Mouse (Mus musculus): Measurements from ENCODE around the gene Vmp1. TPM values are rescaled to one million over a fixed set of nuclear protein-coding genes. Genes with fewer than 3 reads are reported as not detected.

Gene Vmp1
- polyA plus RNA-seq, 1 experiment from 2014 or later: 95.0 TPM

DNA sequence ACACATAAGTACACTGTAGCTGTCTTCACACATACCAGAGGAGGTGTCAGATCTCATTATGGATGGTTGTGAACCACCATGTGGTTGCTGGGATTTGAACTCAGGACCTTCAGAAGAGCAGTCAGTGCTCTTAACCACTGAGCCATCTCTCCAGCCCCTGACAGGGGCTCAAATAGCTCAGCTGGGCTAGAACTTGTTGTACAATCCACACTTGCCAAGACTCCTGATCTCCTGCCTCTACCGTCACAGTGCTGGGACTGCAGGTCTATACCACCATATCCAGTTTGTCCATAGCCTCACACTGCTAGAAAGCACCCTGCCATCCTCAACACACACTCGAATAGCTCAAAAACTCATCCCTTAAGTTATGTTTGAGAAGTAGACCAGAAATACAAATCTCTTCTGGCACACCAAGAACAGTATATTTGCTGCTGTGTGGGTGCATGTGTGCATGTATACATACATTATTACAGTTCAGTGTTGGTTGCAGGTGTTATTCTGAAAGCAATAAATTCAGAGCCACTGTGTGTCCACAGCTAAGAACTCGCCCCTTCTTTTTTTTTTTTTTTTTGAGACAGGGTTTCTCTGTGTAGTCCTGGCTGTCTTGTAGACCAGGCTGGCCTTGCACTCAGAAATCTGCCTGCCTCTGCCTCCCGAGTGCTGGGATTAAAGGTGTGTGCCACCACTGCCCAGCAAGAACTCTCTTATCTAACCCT is 94.9 kb downstream of the Vmp1 start:
- Histone ChIP-seq H3K9ac (ENCODE audit: low read length) (no peak overlapping the region), H3K4me3 (ENCODE audit: low read length) (no peak overlapping the region), H3K27ac (ENCODE audit: low read length) (no peak overlapping the region), H3K27me3 (ENCODE audit: control insufficient read depth, insufficient read depth, low read length) (no peaks in the 10 kb centered on the region), H3K9me3 (replicated peaks; ENCODE audit: control insufficient read depth, low read length) (no peaks in the 10 kb centered on the region), H3K4me1 (ENCODE audit: control insufficient read depth, insufficient read depth, low read length) (peaks cover 25% of the 10 kb centered on the region), H3K4me2 (ENCODE audit: low read depth, low read length) (no peak overlapping the region), H3K36me3 (ENCODE audit: control insufficient read depth, insufficient read depth) (no peaks in the 10 kb centered on the region)
- no peak for ATAC-seq (replicated peaks; ENCODE audit: extremely low read depth, insufficient read depth, low FRiP score)
- WGBS: 90% methylated on average over 4 of the region's 4 CpGs

DNA sequence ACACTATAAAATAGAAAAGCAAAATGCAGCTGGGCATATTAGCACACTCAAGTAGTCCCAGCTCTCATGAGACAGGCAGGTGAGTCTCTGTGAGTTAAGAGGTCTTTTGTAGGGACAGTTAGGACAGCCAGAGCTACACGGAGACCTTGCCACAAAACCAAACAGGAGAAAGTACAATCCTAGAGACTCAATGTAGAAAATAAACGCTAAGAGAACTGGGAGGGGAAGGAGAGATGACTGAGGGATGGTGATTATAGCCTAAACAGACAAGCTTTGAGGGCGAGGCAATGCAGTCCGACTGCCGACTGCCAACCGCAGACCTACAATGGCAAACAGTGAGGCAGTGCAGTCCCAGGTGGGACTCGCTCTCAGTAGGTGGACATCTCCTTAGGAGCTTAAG is 95.8 kb downstream of the Vmp1 start:
- H3K9ac ChIP-seq (ENCODE audit: low read length): peak overlapping the region; percentile 78
- peaks cover 19% of the 10 kb centered on the region for H3K4me1 ChIP-seq (ENCODE audit: control insufficient read depth, insufficient read depth, low read length)
- H3K4me3 ChIP-seq (ENCODE audit: low read length): peak overlapping the region; percentile 85
- no peaks in the 10 kb centered on the region for H3K9me3 ChIP-seq (replicated peaks; ENCODE audit: control insufficient read depth, low read length)
- no peaks in the 10 kb centered on the region for H3K27me3 ChIP-seq (ENCODE audit: control insufficient read depth, insufficient read depth, low read length)
- H3K4me2 ChIP-seq (ENCODE audit: low read depth, low read length): peak overlapping the region; percentile 88
- H3K36me3 ChIP-seq (ENCODE audit: control insufficient read depth, insufficient read depth): peaks cover under 1% of the 10 kb centered on the region; the same call in 1 of the 2 replicates
- ATAC-seq (replicated peaks; ENCODE audit: extremely low read depth, insufficient read depth, low FRiP score): no peak
- peak overlapping the region; percentile 95 for H3K27ac ChIP-seq (ENCODE audit: low read length)
- WGBS: 25% methylated on average over 7 of the region's 7 CpGs

DNA sequence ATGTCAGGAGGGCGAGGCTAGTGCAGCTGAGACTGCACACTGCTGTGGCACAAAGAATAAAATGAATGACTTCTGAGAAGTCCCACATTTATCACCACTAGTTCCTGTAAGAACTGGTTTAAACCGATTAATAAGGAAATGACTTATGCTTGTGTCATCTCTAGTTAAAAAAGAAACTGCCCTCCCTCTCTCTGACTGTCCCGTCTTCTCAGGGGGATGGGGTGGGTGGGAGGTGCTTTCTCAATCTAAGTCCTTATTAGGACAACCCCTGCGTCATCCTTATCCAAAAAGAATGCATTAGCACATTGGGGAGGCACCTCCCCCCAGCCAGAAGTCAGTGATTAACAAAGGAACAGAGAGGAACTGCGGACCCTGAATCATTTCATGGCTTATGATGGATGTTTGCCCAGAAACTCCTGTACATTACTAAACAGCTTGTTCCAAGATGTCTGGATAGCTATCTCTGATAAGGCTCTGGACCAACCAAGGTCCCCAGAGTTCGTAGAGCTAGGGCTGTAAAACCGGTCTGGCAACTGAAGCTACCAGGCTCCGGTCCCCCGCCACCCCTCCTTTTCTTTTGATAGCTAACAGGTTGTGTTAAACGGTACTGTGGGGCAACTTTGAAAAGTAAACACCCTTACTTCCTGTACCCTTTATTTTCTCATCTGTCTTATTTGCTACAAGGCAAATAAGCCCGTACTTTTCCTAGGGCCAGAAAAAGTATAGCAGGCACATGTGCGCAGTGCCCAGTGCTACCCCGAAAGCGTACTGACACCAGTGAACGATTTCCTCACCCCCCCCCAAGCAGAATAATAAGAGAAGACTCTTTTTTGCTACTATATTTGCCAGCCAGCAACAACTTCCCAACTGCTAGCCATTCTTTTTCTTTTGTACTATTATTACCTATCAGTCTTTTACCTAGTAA is 96.5 kb downstream of the Vmp1 start:
- Histone ChIP-seq H3K4me1 (ENCODE audit: control insufficient read depth, insufficient read depth, low read length) (peaks cover 14% of the 10 kb centered on the region), H3K27me3 (ENCODE audit: control insufficient read depth, insufficient read depth, low read length) (no peaks in the 10 kb centered on the region), H3K9me3 (replicated peaks; ENCODE audit: control insufficient read depth, low read length) (no peaks in the 10 kb centered on the region), H3K27ac (ENCODE audit: low read length) (peak overlapping the region; percentile 95), H3K36me3 (ENCODE audit: control insufficient read depth, insufficient read depth) (peaks cover 2% of the 10 kb centered on the region; the same call in 1 of the 2 replicates), H3K4me3 (ENCODE audit: low read length) (peak overlapping the region; percentile 85), H3K4me2 (ENCODE audit: low read depth, low read length) (peak overlapping the region; percentile 88), H3K9ac (ENCODE audit: low read length) (peak overlapping the region; percentile 78)
- ATAC-seq (replicated peaks; ENCODE audit: extremely low read depth, insufficient read depth, low FRiP score): peak; percentile 93
- WGBS: 3% methylated on average over 15 of the region's 15 CpGs

DNA sequence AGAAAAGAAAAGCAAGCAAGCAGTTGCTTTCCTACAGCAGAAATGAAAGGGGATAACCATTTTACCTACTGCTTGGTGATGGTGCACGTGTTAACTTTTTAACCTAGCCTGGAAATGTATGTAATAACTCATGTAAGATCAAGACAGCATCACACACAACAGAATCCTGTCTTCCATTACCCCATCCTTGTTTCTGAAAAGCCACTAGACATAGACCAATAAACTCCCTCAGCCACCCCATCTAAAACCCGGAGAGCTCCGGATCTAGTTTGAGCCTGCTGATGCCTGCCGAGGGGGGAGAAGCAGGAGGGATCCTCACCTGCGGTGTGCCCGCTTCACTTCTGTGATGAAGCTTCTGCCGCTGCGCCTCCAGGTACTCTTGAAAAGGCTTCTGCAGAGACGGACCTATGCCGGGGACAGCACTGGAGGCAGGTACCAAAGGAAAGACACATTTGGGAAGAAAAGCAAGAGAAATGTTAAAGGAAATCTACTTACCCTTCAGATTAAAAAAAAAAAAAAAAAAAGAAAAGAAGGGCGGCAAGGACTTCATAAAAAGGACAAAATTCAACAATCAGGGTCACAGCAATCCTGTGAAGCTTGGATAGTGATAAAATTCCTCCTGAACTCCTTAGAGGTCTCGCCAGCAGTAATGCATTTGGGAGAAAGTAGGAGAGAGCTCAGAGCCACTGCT is 97.3 kb downstream of the Vmp1 start:
- ATAC-seq (replicated peaks; ENCODE audit: extremely low read depth, insufficient read depth, low FRiP score): no peak

DNA sequence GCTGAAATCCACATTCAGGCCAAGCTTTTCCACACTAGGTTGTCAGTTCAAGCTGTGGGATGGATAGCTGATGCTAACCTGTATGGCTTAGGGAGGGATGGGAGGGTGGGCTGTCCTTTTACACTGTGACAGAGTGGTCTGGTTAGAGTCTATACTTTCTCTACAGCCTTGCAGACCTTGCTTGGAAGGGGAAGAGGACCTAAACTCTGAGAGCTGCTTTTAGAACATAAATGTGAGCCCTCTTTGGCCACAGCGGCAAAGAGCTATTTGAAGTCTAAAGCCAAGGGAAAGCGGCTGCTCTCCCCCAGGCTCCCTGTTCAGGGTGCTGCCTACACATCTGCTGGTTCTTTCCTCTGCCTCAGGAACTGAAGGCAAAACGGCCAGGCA is 98.0 kb downstream of the Vmp1 start:
- peak overlapping the region; percentile 85 for H3K4me3 ChIP-seq (ENCODE audit: low read length)
- no peaks in the 10 kb centered on the region for H3K9me3 ChIP-seq (replicated peaks; ENCODE audit: control insufficient read depth, low read length)
- H3K9ac ChIP-seq (ENCODE audit: low read length): peak overlapping the region; percentile 78
- H3K4me1 ChIP-seq (ENCODE audit: control insufficient read depth, insufficient read depth, low read length): peaks cover 22% of the 10 kb centered on the region
- H3K36me3 ChIP-seq (ENCODE audit: control insufficient read depth, insufficient read depth): peaks cover 2% of the 10 kb centered on the region; the same call in 1 of the 2 replicates
- H3K4me2 ChIP-seq (ENCODE audit: low read depth, low read length): peak overlapping the region; percentile 88
- no peaks in the 10 kb centered on the region for H3K27me3 ChIP-seq (ENCODE audit: control insufficient read depth, insufficient read depth, low read length)
- H3K27ac ChIP-seq (ENCODE audit: low read length): peak overlapping the region; percentile 84
- ATAC-seq (replicated peaks; ENCODE audit: extremely low read depth, insufficient read depth, low FRiP score): no peak
- 5% methylated on average over 3 of the region's 3 CpGs for WGBS

More for the DNA sequence above, 97.3 kb downstream of the Vmp1 start:
- Histone ChIP-seq H3K4me1 (ENCODE audit: control insufficient read depth, insufficient read depth, low read length) (peaks cover 19% of the 10 kb centered on the region), H3K27ac (ENCODE audit: low read length) (peak overlapping the region; percentile 95), H3K4me3 (ENCODE audit: low read length) (peak overlapping the region; percentile 85), H3K4me2 (ENCODE audit: low read depth, low read length) (peak overlapping the region; percentile 88), H3K36me3 (ENCODE audit: control insufficient read depth, insufficient read depth) (peaks cover 2% of the 10 kb centered on the region; the same call in 1 of the 2 replicates), H3K27me3 (ENCODE audit: control insufficient read depth, insufficient read depth, low read length) (no peaks in the 10 kb centered on the region), H3K9ac (ENCODE audit: low read length) (peak overlapping the region; percentile 78), H3K9me3 (replicated peaks; ENCODE audit: control insufficient read depth, low read length) (no peaks in the 10 kb centered on the region)
- 3% methylated on average over 12 of the region's 12 CpGs for WGBS

DNA sequence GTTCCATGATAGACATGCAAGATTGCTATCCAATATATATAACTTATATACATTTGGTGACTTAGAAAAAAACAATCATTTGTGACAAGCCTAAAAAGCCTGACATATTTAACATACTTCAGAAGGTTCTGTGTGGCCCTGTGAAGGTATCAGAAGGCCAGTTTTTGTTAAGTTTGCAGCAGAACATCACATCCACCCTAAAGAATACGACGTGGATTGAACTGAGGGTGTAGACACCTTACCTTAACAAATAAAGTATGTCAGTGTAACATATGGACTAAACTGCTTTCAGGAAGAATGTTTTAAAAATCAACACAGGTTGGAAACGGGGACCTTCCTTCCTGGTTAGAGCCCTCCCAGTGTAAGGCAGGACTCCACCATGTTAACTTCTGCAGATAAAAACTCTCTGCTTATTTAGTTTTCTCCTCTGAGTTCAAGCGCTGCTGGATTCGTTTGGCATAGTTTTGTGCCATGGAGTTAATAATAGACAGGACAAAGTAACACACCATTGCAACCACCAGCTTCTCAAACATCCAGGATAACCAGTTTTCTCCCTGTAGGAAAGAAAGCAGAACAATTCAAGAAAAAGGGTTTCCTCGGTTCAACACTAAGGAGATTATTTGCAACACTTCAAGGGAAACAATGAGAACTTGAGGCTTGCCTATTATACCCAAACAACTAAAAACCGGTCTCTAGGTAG is 98.6 kb downstream of the Vmp1 start:
- Histone ChIP-seq H3K4me3 (ENCODE audit: low read length) (peak overlapping the region; percentile 85), H3K27me3 (ENCODE audit: control insufficient read depth, insufficient read depth, low read length) (no peaks in the 10 kb centered on the region), H3K9ac (ENCODE audit: low read length) (peak overlapping the region; percentile 78), H3K9me3 (replicated peaks; ENCODE audit: control insufficient read depth, low read length) (no peaks in the 10 kb centered on the region), H3K4me2 (ENCODE audit: low read depth, low read length) (peak overlapping the region; percentile 88), H3K4me1 (ENCODE audit: control insufficient read depth, insufficient read depth, low read length) (peaks cover 25% of the 10 kb centered on the region), H3K27ac (ENCODE audit: low read length) (peak overlapping the region; percentile 84), H3K36me3 (ENCODE audit: control insufficient read depth, insufficient read depth) (peaks cover 2% of the 10 kb centered on the region; the same call in 1 of the 2 replicates)
- ATAC-seq (replicated peaks; ENCODE audit: extremely low read depth, insufficient read depth, low FRiP score): no peak
- 30% methylated on average over 7 of the region's 7 CpGs for WGBS

DNA sequence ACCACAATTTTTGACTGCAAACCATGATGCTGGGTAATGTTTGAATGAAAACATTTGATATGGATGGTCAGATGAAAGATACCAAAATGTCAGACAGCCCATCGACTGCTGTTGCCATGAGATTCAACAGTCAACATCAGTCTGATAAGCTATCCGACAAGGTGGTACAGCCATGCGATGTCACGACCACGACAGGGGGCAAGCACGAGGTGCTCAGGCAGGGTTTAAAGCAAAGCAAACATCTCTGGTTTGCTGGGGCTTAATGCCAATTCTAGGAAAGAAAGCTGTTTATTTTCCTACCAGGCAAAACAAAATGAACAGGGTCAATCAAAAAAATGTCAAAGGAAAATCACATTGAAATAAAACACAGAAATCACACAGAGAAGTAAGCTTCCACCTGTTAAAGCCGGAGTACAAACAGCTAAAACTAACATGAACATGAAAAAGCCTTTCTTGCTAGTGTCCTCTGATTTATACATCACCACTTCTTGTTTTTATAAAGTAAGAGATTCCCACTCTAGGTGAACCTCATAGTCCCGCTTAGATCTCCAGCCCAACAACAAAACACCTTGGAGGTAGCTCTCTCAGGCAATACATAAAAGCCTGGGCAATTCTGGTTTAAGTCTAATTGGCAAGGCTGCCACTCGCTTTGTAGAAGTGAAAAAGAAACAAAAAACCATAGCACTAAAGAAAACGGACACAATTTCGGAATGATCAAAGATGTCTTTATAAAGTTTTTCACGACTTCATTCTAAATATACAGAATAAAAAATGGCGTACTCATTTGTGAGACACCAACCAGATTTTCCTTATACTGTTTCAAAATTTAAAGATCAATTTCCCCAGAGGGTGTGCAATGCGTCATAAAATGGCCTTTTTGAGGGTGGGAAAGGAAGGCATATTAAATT is 99.4 kb downstream of the Vmp1 start:
- Histone ChIP-seq H3K36me3 (ENCODE audit: control insufficient read depth, insufficient read depth) (peaks cover 2% of the 10 kb centered on the region; the same call in 1 of the 2 replicates), H3K27ac (ENCODE audit: low read length) (peak overlapping the region; percentile 62), H3K4me1 (ENCODE audit: control insufficient read depth, insufficient read depth, low read length) (peaks cover 33% of the 10 kb centered on the region), H3K9me3 (replicated peaks; ENCODE audit: control insufficient read depth, low read length) (no peaks in the 10 kb centered on the region), H3K9ac (ENCODE audit: low read length) (peak overlapping the region; percentile 78), H3K4me3 (ENCODE audit: low read length) (peak overlapping the region; percentile 85), H3K4me2 (ENCODE audit: low read depth, low read length) (peak overlapping the region; percentile 88), H3K27me3 (ENCODE audit: control insufficient read depth, insufficient read depth, low read length) (no peaks in the 10 kb centered on the region)
- 58% methylated on average over 14 of the region's 14 CpGs for WGBS
- ATAC-seq (replicated peaks; ENCODE audit: extremely low read depth, insufficient read depth, low FRiP score): no peak

All from heart, embryonic 16.5 days (tissue).